Mouse (Mus musculus) cortical plate, adult 2 months (tissue): Measurements from ENCODE around the gene Tcf12. TPM values are rescaled to one million over a fixed set of nuclear protein-coding genes. Genes with fewer than 3 reads are reported as not detected.

Experiments
- H3K27ac ChIP-seq: fragments of 200-500 bp; 2 replicates; pipeline ENCODE4 v1.5.1; 2012; ENCODE audit warnings: low read length, control low read depth, inconsistent platforms; ENCODE audit not compliant: insufficient read depth
- H3K4me1 ChIP-seq: fragments of 200-500 bp; 2 replicates; pipeline ENCODE4 v1.6.1; 2011; ENCODE audit warnings: low read length; ENCODE audit not compliant: control insufficient read depth, insufficient read depth
- H3K4me3 ChIP-seq: fragments of 200-500 bp; 2 replicates; pipeline ENCODE4 v1.5.1; 2011; ENCODE audit warnings: mild to moderate bottlenecking, low read length, control low read depth; ENCODE audit not compliant: insufficient read depth
- CTCF ChIP-seq: fragments of 200-500 bp; IDR thresholded peaks from 2 replicates; pipeline ENCODE4 v1.5.1; 2011; ENCODE audit warnings: mild to moderate bottlenecking, control low read depth, low read length; ENCODE audit not compliant: insufficient read depth; ENCODE audit errors: extremely low read depth
- POLR2A ChIP-seq: fragments of 200-500 bp; IDR thresholded peaks from 2 replicates; pipeline ENCODE4 v1.6.1; 2011; ENCODE audit warnings: mild to moderate bottlenecking, low read length, control low read depth; ENCODE audit not compliant: insufficient read depth; ENCODE audit errors: extremely low read depth
- polyA plus RNA-seq: library from polyadenylated mRNA; depleted of rRNA; stranded (reverse); fragments of >200 nt; gene quantifications from 2 replicates; pipeline ENCODE4 v1.2.3, GENCODE M21; 2012; rRNA removed

Gene Tcf12
- polyA plus RNA-seq, 1 experiment = 42.5 TPM

- Histone ChIP-seq H3K4me1 (no peaks in the 10 kb centered on the region), H3K27ac (no peak overlapping the region), H3K4me3 (no peak overlapping the region)
- no peak for TF ChIP-seq POLR2A
- no peak for TF ChIP-seq CTCF
Observed at GRCm38 (mm10) chr9:71803281-71803680, 308.4 kb downstream of the Tcf12 start.

GRCm38 (mm10) chr9:71799598-71799997, 312.1 kb downstream of the Tcf12 start:
- Histone ChIP-seq H3K27ac (no peak overlapping the region), H3K4me1 (no peaks in the 10 kb centered on the region), H3K4me3 (no peak overlapping the region)
- TF ChIP-seq POLR2A (no peak), CTCF (no peak)

- TF ChIP-seq POLR2A (no peak), CTCF (no peak)
- no peak overlapping the region for H3K27ac ChIP-seq
- no peak overlapping the region for H3K4me3 ChIP-seq
- H3K4me1 ChIP-seq = no peaks in the 10 kb centered on the region
Observed at GRCm38 (mm10) chr9:71798176-71798575, 313.5 kb downstream of the Tcf12 start.

Other genes with a start within 250 kb of the Tcf12 start
- gene Zfp280d, start 163.0 kb upstream of the Tcf12 start, polyA plus RNA-seq = 51.2 and 58.3 TPM in 2 replicates